Mouse (Mus musculus): ENCODE data around the gene Gm10491.

Gene Gm10491

DNA sequence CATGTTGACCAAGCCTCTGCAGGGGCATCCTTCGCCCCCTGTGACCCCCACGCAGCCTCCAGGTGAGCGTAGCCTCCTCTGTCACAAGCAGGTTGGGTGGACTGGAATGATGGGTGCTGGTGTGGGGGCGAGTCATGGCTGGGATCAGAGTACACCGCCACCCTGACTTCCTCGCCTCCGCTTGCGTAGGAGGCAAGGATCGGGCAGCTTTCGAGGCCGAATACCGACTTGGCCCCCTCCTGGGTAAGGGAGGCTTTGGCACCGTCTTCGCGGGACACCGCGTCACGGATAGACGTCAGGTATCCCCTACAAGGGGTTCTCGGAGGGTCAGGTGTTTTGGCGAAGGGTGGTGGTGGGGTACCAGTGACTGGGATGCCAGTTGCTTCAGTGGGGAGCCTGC is 29.1 kb downstream of the Gm10491 start:
- peak in 1 of 2 experiments; percentile 44 for DNase-seq

DNA sequence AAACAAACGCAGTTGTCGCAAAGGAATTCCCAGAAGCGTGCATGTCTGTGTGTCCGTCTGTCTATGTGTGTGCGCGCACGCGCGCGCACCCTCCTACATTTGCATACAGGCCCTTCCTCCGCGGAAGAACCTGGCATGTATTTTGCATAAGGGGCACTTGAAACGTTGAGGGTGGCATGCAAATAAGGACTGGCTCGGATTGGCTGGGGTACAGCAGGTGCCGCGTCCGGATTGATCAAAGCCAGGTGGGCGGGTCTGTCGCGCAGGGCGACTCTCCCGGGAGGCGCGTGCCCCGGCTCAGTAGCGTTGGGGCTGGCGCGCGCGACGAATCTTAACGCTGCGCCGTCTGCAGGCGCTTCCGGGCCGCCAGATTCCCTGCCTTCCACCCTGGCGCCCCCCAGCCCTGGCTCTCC is 29.6 kb downstream of the Gm10491 start, which contains the start of gene Pim2:
Gene Pim2, plus strand, starts transcription at position 256 of the 413 bp plus-strand sequence.
- DNase-seq, result peak; percentile 86 to 94

DNA sequence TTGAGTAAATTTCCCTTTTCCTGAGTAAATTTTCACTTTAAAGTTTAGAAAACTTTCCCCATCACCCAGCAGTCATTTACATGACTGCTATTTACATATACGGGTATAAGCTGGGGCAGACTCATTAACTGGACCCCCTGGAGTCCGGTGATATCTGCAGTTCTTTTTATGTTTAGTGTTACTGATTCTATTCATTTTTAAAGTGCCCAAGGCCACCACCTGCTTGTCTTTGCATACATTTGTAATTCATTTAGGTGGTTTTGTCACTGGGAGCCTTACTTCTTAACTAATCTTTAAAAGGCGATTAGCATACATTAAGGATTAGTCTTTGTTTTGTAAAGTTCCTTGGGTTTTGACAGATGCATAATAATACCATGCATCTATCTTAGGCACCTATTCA is 37.8 kb downstream of the Gm10491 start:
- no peak for DNase-seq

DNA sequence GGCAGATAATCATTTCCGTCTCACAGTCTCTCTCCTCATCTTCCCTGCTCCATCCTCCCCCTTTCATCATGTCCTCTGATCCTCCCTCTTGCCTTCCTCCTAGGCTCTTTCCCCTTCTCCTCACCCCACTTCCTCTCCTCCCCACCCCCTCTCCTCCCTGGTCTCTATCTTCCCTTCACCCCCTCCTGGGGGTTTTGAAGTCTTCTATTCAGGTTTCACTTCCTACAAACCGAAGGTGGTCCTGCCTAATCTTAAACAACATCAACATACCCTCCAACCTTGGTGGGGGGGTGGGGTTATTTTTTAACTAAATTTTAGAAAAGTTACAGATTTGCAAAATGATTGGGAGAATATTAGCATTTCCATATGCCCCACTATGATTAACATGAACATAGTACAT is 39.1 kb downstream of the Gm10491 start:
- no peak for DNase-seq

DNA sequence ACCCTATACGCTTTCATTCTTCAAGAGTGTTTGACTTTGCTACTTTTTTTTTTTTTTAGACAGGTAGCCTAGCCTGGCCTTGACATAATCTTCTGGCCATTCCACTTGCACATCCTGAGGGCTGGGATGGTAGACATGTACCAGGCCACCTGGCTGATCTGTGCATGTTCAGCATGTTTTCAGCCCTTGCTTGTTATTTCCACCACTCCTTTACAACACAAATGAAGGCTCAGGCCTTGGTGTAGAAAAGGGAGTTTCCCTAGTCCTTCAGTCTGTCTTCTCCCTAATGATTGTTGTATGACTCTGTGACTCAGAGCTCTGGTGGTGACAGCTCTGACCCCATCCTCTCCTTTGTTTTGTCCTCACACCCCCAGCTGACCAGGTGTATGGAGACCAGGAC is 40.5 kb downstream of the Gm10491 start:
- no peak for DNase-seq

DNA sequence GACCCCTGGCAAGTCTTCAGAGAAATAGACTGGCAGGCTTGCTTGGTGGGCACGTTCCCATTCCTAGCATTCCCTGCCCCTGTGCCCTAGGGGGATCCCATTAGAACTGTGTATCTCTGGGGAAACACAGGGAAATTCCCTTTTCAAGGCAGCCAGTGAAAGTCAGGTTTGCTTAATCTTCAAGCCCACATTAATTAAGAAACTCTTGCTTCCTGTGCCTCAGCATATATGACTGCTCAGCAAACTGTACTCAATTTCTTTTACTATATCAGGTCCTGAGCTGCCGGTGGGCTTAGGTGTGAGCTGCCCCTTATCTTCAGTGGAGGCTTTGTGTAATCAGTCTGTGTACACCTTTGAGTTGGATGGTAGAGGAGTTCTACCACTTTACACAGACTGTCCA is 41.8 kb downstream of the Gm10491 start:
- DNase-seq, result no peak

DNA sequence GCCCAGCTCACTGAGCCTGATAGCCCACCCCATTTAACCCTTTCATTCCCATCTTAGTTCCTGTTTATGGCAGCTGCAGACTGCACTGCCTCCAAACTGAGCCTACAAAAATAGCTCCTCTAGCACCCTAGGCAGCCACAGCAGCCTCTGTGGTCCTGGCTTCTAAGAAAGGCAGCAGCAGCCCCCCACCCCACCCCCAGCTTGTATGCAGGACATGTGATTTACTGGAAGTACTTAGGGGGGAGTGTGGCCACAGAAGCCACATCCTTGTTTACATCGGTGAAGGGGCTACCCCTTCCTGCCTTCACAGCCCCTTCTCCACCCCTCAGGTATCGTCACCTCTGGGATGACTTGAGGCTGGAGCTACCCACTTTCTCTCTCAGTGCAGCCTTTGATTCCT is 42.3 kb downstream of the Gm10491 start:
- no peak for DNase-seq

DNA sequence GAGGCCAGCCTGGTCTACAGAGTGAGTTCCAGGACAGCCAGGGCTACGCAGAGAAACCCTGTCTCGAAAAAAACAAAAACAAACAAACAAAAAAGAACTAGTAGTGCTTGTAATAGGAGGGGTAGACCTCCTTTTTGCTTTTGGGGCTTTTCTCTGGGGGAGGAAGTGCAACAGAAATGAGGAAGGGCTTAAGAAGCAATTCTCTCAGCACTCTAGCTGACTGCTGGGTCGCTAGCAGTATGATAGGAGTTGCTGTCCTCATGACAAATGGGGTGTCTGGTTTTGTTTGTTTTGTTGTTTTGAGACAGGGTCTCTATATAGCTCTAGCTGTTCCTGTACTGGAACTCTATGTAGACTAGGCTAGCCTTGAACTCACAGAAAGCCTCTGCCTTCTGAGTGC is 43.1 kb downstream of the Gm10491 start:
- no peak for DNase-seq

DNA sequence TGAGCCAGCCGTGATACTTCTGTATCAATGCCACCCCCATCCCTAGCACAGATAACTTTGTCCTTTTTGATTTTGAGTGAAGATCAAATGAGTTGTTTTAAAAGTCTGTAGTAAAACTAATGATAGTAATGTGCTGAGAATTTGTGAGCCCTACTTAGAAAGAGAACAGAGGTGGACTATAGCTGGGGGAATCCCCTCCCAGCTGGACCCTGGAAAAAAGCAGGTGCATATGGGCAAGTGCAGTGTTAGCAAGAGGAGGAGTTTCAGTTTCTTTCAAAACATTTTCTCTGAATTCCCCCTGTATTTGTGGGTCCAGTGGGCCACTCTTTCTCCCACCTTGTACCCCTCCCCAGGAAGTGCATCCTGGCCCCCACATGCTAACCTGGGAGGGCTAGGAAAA is 44.5 kb downstream of the Gm10491 start:
- no peak for DNase-seq

DNA sequence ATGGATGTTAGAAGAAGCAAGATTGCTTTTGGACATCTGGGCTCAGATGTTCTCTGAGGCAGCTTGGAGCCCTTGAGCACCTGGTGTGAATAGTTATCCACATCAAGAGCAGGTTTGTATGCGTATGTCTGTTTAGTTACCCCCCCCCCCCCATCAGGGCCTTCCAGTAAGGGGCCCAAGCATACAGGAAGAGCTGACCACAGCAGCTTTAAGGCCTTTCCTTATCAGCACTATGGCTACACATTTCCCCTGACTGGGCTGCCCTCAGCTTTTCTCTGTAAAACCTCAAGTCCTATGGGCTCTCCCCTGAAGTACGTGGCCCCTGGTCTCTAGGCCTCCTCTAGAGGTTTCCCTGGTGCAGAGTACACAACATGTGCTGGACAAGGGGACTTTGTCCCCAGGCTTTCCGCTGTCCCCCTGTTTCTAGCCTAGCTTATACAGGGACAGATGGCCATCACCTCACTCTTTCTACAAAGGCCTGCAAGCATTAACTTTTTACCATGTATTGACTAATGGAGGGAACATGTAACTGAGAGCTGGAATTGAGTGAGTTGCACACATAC is 48.4 kb downstream of the Gm10491 start:
- no peak for DNase-seq
